Mouse (Mus musculus) gastrocnemius, postnatal 25 days (tissue): ENCODE data around the gene Hamp2. TPM values are rescaled to one million over a fixed set of nuclear protein-coding genes. Genes with fewer than 3 reads are reported as not detected.
"Not testable (repeated sequence)": the region's sequence is repeated elsewhere in the genome, so short reads cannot be mapped to it uniquely, and the experiment has no call there.

Experiments
- DNase-seq: peaks from one replicate; pipeline ENCODE4 v3.0.0; 2022
- total RNA-seq, 2 experiments: library from RNA; stranded (reverse); gene quantifications; 1 replicate in 1 of 2; 2 replicates in 1 of 2; pipeline ENCODE4 v1.2.3; 2021

Gene Hamp2
- total RNA-seq, 2 experiments from 2014 or later: not detected

DNA sequence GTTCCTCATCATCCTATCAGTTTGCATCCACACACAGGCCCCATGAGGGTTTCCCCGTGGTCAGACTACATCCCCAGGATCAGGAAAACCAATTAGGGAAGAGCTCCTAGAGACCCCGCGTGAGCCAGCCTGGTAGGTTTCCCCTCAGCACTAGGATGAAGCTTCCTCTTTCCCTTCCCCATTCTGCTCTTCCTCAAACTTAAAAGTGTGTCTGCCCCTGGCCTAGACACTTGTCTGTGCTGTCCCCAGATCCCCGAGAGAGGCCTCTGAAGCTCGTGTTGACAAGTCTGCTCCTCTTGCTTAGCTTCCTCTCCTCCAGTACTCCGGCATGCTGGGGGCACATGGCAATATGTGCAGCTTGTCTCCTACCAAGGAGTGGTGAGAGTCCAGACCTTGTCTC lies 29.0 kb upstream of the Hamp2 start:
- no peak for DNase-seq

DNA sequence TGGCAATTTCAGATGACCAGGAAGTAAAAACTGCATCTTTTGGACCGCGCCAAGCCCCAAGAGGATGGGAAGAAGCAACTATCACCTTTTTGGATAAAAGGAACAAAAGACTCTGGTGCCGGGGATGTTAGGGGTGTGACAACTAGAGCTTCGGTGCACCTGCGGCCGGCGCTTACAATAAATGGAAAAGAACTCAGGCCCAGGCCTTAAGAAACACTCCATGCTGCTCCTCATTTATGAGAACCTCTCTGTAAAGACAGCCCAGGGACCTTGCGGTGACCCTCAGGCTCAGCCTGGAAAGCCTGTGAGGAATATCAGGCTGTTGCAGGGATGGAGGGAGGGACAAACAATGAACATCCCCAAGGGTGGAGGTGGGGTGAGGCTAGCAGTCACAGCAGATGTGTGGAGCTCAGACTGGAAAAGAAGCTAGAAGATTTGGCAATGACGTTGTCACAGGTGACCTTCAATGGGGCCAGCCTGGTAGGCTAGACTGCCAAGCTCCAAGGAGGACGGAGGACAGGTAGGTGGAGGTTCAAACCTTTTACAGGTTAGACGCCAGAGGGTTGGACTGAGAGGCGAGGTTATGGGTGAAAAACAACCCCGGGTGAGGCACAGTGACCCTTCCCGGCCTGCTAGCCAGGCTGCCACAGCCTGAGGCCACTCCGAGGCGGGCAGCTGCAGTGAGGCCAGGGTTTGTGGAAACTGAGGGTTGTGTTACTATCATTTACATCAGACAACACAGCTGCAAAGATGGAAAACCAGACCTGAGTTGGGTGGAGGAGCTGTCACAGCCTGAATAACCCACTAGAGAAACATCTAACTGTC lies 28.2 kb upstream of the Hamp2 start:
- no peak for DNase-seq

DNA sequence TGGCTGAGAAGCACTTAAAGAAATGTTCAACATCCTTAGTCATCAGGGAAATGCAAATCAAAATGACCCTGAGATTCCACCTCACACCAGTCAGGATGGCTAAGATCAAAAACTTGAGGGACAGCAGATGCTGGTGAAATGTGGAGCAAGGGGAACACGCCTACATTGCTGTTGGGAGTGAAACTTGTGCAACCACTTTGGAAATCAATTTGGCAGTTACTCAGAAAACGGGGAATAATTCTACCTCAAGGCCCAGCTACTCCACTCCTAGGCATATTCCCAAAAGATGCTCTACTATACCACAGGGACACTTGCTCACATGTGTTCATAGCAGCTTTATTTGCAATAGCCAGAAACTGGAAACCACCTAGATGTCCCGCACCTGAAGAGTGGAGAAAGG lies 25.4 kb upstream of the Hamp2 start:
- not testable (repeated sequence) for DNase-seq

DNA sequence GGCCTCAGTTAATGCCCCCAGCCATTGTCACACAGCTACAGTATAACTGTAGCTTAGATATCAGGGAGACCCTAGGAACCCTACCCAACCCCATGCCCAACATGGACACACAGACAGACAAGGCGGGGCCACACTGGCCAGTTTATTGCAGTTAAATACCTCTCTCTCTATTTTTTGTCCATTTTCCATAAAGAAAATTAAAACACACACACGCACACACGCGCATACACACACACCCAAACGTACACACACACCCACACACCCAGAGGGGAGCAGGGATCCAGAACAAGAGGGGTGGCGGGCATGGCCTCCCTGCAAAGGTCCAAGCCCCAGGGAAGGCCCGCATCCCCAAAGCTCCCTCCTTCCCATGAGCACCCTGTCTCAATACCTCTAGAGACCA lies 21.4 kb upstream of the Hamp2 start:
- DNase-seq: no peak

GRCm38 (mm10) chr7:30945466-30945865 lies 21.0 kb upstream of the Hamp2 start:
- DNase-seq: not testable (repeated sequence)

- DNase-seq: not testable (repeated sequence)
Measured at GRCm38 (mm10) chr7:30944706-30945105, 20.2 kb upstream of the Hamp2 start.

DNA sequence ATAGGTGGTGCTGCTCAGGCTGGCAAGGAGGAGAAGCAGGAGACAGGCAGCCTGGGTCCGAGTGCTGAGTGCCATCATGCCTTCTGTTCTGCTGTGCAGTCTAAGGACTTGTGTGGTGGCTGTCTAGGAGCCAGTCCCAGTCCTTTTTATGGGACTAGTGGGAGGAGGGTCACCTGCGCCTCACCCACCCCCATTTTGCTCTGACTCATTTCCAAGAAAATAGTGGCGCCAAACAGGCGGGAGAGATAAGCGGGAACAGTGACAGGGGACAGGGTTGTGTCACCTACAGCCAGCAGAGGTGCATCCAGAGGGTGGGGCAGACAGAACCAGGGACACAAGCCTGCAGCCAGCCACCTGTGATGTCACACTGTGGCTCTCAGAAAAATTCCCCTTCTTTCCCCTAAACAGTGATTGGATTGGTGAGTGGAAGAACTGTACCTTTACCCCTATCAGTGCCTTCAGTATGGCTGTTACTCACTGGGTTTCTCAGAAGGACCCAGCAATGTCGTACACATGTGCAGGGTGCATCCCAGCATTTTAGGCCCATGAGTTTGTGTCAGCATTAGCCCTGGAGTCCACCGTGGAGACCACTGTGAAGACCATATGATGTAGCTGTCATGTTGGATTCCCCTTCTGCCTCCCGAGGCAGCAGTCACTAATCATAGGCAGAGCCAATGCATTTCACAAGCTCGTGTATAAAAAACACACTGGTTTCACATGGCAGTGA lies 19.6 kb upstream of the Hamp2 start, which contains the start of gene Hamp:
Gene Hamp (minus strand): TSS at position 124 of the 727 bp plus-strand sequence.
- DNase-seq: no peak

DNA sequence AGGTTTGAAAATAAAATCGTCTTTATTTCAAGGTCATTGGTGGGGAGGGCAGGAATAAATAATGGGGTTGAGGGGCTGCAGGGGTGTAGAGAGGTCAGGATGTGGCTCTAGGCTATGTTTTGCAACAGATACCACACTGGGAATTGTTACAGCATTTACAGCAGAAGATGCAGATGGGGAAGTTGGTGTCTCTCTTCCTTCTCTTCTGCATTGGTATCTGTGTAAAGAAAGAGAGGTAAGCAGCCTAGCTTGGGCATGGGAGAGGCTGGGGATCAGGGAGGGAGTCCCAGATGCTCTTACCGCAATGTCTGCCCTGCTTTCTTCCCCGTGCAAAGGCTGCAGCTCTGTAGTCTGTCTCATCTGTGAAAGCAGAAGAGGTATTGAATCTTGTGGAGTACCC lies 17.9 kb upstream of the Hamp2 start:
- not testable (repeated sequence) for DNase-seq

DNA sequence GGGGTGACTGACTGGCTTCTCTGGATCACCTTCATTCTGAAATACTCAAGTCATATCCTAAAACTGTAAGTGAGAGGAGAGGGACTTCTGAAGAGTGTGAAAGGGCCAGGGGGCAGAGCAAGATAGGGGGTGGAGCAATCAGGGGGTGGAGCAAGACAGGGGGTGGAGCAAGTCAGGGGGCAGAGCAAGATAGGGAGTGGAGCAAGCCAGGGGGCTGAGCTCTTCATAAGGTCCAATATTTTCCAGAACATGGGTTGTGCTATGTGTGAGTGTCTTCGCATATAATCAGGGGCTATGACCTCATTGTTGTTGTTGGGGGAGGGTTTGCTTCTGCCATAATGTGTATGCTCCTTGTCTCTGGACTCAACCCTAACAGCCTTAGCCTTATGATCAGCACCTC lies 15.6 kb upstream of the Hamp2 start:
- DNase-seq: not testable (repeated sequence)

GRCm38 (mm10) chr7:30935422-30936099 lies 11.1 kb upstream of the Hamp2 start:
- DNase-seq: not testable (repeated sequence)

DNA sequence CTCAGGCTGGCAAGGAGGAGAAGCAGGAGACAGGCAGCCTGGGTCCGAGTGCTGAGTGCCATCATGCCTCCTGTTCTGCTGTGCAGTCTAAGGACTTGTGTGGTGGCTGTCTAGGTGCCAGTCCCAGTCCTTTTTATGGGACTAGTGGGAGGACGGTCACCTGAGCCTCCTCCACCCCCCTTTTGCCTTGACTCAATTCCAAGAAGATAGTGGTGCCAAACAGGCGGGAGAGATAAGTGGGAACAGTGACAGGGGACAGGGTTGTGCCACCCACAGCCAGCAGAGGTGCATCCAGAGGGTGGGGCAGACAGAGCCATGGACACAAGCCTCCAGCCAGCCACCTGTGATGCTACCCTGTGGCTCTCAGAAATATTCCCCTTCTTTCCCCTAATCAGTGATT lies 410 bp downstream of the Hamp2 start:
- DNase-seq: no peak

DNA sequence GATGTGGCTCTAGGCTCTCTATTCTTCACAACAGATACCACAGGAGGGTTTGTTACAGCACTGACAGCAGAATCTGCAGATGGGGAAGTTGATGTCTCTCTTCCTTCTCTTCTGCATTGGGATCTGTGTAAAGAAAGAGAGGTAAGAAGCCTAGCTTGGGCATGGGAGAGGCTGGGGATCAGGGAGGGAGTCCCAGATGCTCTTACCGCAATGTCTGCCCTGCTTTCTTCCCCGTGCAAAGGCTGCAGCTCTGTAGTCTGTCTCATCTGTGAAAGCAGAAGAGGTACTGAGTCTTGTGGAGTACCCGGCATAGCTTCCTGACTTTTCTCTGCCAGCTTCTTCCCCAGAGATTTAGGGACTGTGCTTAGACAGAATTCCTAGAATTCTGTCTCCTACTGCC lies 2.0 kb downstream of the Hamp2 start:
- not testable (repeated sequence) for DNase-seq

- no peak for DNase-seq
Measured at GRCm38 (mm10) chr7:30920217-30920616, 4.3 kb downstream of the Hamp2 start.

DNA sequence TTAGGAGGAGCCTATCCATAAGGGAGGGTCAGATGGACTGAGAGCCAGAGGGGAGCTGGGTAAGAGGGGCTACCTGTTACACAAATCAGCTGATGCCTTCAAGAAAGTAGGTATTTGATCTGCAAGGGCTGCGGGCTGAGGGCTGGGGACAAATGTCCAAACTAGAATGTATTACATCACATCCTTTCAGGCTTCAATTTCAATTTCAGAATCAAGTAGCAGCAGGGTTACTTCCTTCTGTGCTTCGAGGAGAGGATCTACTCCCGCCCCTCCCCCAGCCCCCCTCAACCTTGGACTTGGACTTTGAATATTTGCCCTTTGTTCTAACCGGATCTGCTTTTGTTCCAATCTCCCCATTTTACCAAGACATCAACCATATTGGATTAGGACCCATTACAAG lies 7.3 kb downstream of the Hamp2 start:
- no peak for DNase-seq

- no peak for DNase-seq
Measured at GRCm38 (mm10) chr7:30916713-30917112, 7.8 kb downstream of the Hamp2 start.

DNA sequence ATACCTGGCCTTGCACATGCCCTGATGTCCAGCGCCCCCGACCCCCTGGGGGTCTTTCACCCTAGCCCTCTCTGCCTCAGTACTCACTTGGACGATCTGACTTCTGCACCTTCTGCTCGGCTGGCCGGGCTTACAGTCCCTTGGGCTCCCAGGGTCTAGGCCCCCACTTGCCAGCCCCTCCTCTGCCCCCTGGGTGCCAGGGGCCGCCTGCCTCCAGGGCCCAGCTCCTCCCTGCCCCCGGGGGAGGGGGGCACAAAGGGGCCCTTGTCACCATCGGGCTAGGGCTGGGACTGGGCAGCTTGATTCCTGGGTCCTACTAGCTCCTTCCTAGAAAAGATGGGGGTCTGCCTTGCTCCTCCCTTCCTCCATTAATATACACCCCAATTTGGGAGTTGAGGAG lies 9.7 kb downstream of the Hamp2 start, which contains the start of gene Mag:
Gene Mag (minus strand): TSS at position 142 of the 400 bp plus-strand sequence.
- no peak for DNase-seq

GRCm38 (mm10) chr7:30909773-30910172 lies 14.7 kb downstream of the Hamp2 start:
- no peak for DNase-seq

DNA sequence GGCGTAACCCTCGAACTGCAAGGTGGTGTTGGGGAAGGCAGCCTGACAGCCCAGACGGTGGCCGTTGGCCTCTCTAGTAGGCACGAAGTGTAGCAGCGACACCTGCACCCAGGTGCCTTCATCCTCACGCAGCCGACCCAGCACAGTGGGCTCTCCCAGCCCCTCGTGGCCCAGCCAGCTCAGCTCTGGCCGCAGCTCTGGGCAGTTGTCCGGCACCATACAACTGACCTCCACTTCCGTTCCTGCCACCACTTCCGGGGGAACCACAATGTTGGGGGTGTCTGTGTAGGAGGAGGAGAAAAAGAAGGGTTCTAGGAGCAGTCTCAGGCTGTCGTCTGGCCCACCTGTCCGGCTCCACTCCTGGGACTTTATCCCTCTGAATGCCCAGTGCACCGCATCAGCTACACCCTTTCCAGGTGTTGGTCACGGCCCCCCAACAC lies 15.5 kb downstream of the Hamp2 start:
- DNase-seq: no peak

GRCm38 (mm10) chr7:30908277-30908991 lies 16.0 kb downstream of the Hamp2 start:
- no peak for DNase-seq

DNA sequence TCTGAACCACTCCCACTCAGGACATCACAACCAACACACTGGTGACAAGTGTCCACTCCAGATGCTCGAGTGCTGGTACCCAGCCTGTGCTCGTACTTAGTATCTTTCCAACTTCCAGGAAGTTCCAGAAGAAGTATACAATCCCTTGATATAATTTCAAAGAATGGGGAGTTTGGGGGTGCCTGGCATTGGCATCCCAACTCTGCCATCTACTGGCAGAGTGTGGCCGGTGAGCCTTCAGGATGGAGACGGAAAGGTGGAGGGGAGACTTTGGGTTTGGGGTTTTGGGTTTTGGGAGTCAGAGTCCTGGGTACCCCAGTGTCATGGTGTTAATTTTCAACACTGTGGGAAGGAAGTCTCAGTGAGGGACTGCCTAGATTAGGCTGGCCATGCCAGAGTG lies 20.4 kb downstream of the Hamp2 start:
- DNase-seq: no peak

- DNase-seq: no peak
Measured at GRCm38 (mm10) chr7:30895217-30895616, 29.3 kb downstream of the Hamp2 start.

- no peak for DNase-seq
Measured at GRCm38 (mm10) chr7:30892515-30892914, 32.0 kb downstream of the Hamp2 start.
